Mouse (Mus musculus) ES-Bruce4 (cell line): ENCODE data around the gene Sft2d1. TPM values are rescaled to one million over a fixed set of nuclear protein-coding genes. Genes with fewer than 3 reads are reported as not detected.

Experiments
- H3K27ac ChIP-seq: 2 replicates; pipeline ENCODE4 v1.5.1; 2012; ENCODE audit warnings: low read length, inconsistent platforms; ENCODE audit not compliant: insufficient read depth
- H3K27me3 ChIP-seq: 2 replicates; pipeline ENCODE4 v1.6.1; 2012; ENCODE audit warnings: mild to moderate bottlenecking, low read length, inconsistent platforms; ENCODE audit not compliant: control insufficient read depth, poor library complexity, insufficient read depth, severe bottlenecking
- H3K36me3 ChIP-seq: 2 replicates; pipeline ENCODE4 v1.6.1; 2012; ENCODE audit warnings: inconsistent platforms, mild to moderate bottlenecking, low read length, moderate library complexity; ENCODE audit not compliant: control insufficient read depth, poor library complexity, insufficient read depth, severe bottlenecking
- H3K4me1 ChIP-seq: one replicate; pipeline ENCODE4 v1.8.1; 2011; ENCODE audit warnings: low read length; ENCODE audit not compliant: control insufficient read depth, insufficient read depth
- H3K4me3 ChIP-seq: 2 replicates; pipeline ENCODE4 v1.5.1; 2011; ENCODE audit warnings: low read depth, mild to moderate bottlenecking, low read length
- H3K9ac ChIP-seq: 2 replicates; pipeline ENCODE4 v1.6.1; 2012; ENCODE audit warnings: low read depth, mild to moderate bottlenecking, inconsistent platforms; ENCODE audit not compliant: poor library complexity, severe bottlenecking
- H3K9me3 ChIP-seq: replicated peaks from 2 replicates; pipeline ENCODE4 v1.6.1; 2012; ENCODE audit warnings: mild to moderate bottlenecking, low read length, inconsistent platforms; ENCODE audit not compliant: control insufficient read depth, poor library complexity, insufficient read depth, severe bottlenecking
- CTCF ChIP-seq: IDR thresholded peaks from one replicate; pipeline ENCODE4 v1.8.1; 2011; ENCODE audit warnings: low read depth, low read length
- EP300 ChIP-seq: IDR thresholded peaks from 2 replicates; pipeline ENCODE4 v1.6.1; 2011; ENCODE audit warnings: low read depth, low read length; ENCODE audit not compliant: insufficient read depth
- POLR2A ChIP-seq: IDR thresholded peaks from one replicate; pipeline ENCODE4 v1.8.1; 2011; ENCODE audit warnings: low read length; ENCODE audit not compliant: insufficient read depth
- polyA plus RNA-seq: library from polyadenylated mRNA; stranded (reverse); fragments of >200 nt; gene quantifications from 2 replicates; pipeline ENCODE4 v1.2.4, GENCODE M21; 2011; ENCODE audit warnings: low read depth; ENCODE audit not compliant: missing spikeins, insufficient read depth, insufficient read length

Gene Sft2d1
- polyA plus RNA-seq, 1 experiment = 33.8 TPM

GRCm38 (mm10) chr17:8277266-8277665, 33.6 kb upstream of the Sft2d1 start:
- H3K36me3 ChIP-seq = no peaks in the 10 kb centered on the region
- TF ChIP-seq CTCF = no peak
- TF ChIP-seq EP300 = no peak
- H3K9ac ChIP-seq = no peak overlapping the region
- no peaks in the 10 kb centered on the region for H3K4me1 ChIP-seq
- H3K27ac ChIP-seq = no peak overlapping the region
- no peaks in the 10 kb centered on the region for H3K27me3 ChIP-seq
- no peak overlapping the region for H3K4me3 ChIP-seq
- H3K9me3 ChIP-seq = no peaks in the 10 kb centered on the region

GRCm38 (mm10) chr17:8278356-8278755, 32.5 kb upstream of the Sft2d1 start:
- H3K4me3 ChIP-seq = no peak overlapping the region
- no peaks in the 10 kb centered on the region for H3K27me3 ChIP-seq
- H3K4me1 ChIP-seq = no peaks in the 10 kb centered on the region
- H3K36me3 ChIP-seq = no peaks in the 10 kb centered on the region
- no peak overlapping the region for H3K9ac ChIP-seq
- TF ChIP-seq POLR2A (no peak), CTCF (no peak), EP300 (no peak)
- H3K27ac ChIP-seq = no peak overlapping the region
- no peaks in the 10 kb centered on the region for H3K9me3 ChIP-seq

GRCm38 (mm10) chr17:8282821-8283525, 27.9 kb upstream of the Sft2d1 start, which contains the start of gene Mpc1:
TSS of gene Mpc1 (plus strand) at chr17:8282904.
- Histone ChIP-seq H3K4me1 (no peaks in the 10 kb centered on the region), H3K4me3 (peak within 1 kb of the TSS; percentile 80), H3K36me3 (no peaks in the 10 kb centered on the region), H3K27ac (peak within 1 kb of the TSS; percentile 22), H3K27me3 (no peaks in the 10 kb centered on the region), H3K9me3 (no peaks in the 10 kb centered on the region), H3K9ac (peak within 1 kb of the TSS; percentile 35; the same call in 1 of the 2 replicates)
- no peak for TF ChIP-seq CTCF
- TF ChIP-seq EP300 = 0 out of 2 replicates have a peak, but pooled peaks have one; percentile 39

- H3K27ac ChIP-seq = no peak overlapping the region
- H3K4me1 ChIP-seq = no peaks in the 10 kb centered on the region
- no peaks in the 10 kb centered on the region for H3K36me3 ChIP-seq
- H3K4me3 ChIP-seq = peak overlapping the region; percentile 80
- no peaks in the 10 kb centered on the region for H3K9me3 ChIP-seq
- no peaks in the 10 kb centered on the region for H3K27me3 ChIP-seq
- H3K9ac ChIP-seq = peak overlapping the region; percentile 35; the same call in 1 of the 2 replicates
- no peak for TF ChIP-seq CTCF
Observed at GRCm38 (mm10) chr17:8283526-8284253, 27.2 kb upstream of the Sft2d1 start.

GRCm38 (mm10) chr17:8284254-8284661, 26.6 kb upstream of the Sft2d1 start:
- no peaks in the 10 kb centered on the region for H3K36me3 ChIP-seq
- peak overlapping the region; percentile 69 for H3K4me3 ChIP-seq
- H3K27ac ChIP-seq = no peak overlapping the region
- no peaks in the 10 kb centered on the region for H3K27me3 ChIP-seq
- no peaks in the 10 kb centered on the region for H3K9me3 ChIP-seq
- no peaks in the 10 kb centered on the region for H3K4me1 ChIP-seq
- H3K9ac ChIP-seq = peak overlapping the region; percentile 8; the same call in 1 of the 2 replicates
- TF ChIP-seq CTCF (no peak), POLR2A (no peak), EP300 (no peak)

- H3K27ac ChIP-seq = no peak overlapping the region
- H3K9ac ChIP-seq = no peak overlapping the region
- H3K36me3 ChIP-seq = no peaks in the 10 kb centered on the region
- H3K4me3 ChIP-seq = no peak overlapping the region
- H3K9me3 ChIP-seq = no peaks in the 10 kb centered on the region
- H3K4me1 ChIP-seq = no peaks in the 10 kb centered on the region
- no peak for TF ChIP-seq EP300
- TF ChIP-seq POLR2A = no peak
- no peak for TF ChIP-seq CTCF
- no peaks in the 10 kb centered on the region for H3K27me3 ChIP-seq
Observed at GRCm38 (mm10) chr17:8285056-8285455, 25.8 kb upstream of the Sft2d1 start.
